In the genomic region with DNA sequence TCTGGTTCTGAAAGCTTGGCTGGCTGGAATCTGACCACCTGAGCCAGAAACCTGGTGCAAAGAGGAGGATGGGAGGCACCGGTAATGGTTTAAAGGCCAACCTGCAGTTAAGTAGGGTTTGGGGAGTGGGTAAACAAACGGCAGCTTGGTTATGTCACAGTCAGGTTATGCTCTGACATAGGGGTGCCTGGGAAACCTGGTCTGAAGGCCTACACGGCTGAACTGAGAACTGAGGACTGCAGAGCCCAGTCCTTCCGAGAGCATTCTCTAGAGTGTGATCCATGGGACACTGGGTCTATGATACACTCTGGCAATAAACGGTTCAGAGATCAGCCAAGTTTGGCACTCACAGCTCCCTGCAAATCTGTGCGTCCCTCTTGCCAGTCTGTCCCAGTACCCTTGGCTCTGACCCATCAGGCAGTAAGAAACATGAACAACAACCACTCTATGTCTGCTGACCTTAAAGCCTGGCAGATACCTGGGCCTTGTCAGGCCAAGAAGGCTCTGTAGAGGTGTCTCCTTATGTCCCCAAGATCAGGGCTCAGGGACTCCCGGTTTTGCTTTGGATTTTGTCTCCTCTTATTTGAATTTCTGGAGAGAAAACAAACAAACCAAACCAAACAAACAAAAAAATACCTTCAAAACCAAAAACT, we compare ENCODE assay signal across 8 mouse cellular contexts.
DNase-seq lines count a peak whose midpoint lies in the region; ATAC-seq lines count a peak whose summit lies in the region.

No protein-coding gene starts in this region.

- no peak for DNase-seq in kidney, postnatal 14 days
- DNase-seq in fibroblast of lung, adult 2 months (ENCODE audit: low read depth), result peak; percentile 6
- DNase-seq in retina, embryonic 14.5 days (ENCODE audit: low spot score), result no peak
- no peak for DNase-seq in adrenal gland, adult 2 months
- no peak for DNase-seq in thymus, postnatal 10 days (ENCODE audit: low spot score in 2 of 2)

- no peak overlapping the region for H3K9ac ChIP-seq in kidney, embryonic 14.5 days (ENCODE audit: low read depth, low read length)
- H3K9ac ChIP-seq in hindbrain, embryonic 16.5 days (ENCODE audit: low read depth, low read length), result peak overlapping the region; percentile 29
- no peak overlapping the region for H3K9ac ChIP-seq in midbrain, embryonic 15.5 days

- H3K4me2 ChIP-seq in kidney, embryonic 14.5 days (replicated peaks; ENCODE audit: low read depth, low read length), result peak overlapping the region; percentile 74
- H3K4me2 ChIP-seq in hindbrain, embryonic 16.5 days (ENCODE audit: low read length), result peak overlapping the region; percentile 54
- peak overlapping the region; percentile 57; the same call in 1 of the 2 replicates for H3K4me2 ChIP-seq in midbrain, embryonic 15.5 days

- H3K4me3 ChIP-seq in kidney, embryonic 14.5 days (ENCODE audit: low read length), result peak overlapping the region; percentile 53
- H3K4me3 ChIP-seq in hindbrain, embryonic 16.5 days (ENCODE audit: low read length), result peak overlapping the region; percentile 42
- H3K4me3 ChIP-seq in midbrain, embryonic 15.5 days, result peak overlapping the region; percentile 46; the same call in 1 of the 2 replicates

- H3K9me3 ChIP-seq in kidney, embryonic 14.5 days (ENCODE audit: control insufficient read depth, low read length), result no peaks in the 10 kb centered on the region
- no peaks in the 10 kb centered on the region for H3K9me3 ChIP-seq in hindbrain, embryonic 16.5 days (ENCODE audit: control insufficient read depth, low read length)
- no peaks in the 10 kb centered on the region for H3K9me3 ChIP-seq in midbrain, embryonic 15.5 days

- no peak overlapping the region for H3K27ac ChIP-seq in kidney, embryonic 14.5 days (ENCODE audit: low read depth, low read length)
- H3K27ac ChIP-seq in hindbrain, embryonic 16.5 days (ENCODE audit: low read depth, low read length), result peak overlapping the region; percentile 82
- peak overlapping the region; percentile 87 for H3K27ac ChIP-seq in midbrain, embryonic 15.5 days

- H3K27me3 ChIP-seq in kidney, embryonic 14.5 days (ENCODE audit: control insufficient read depth, insufficient read depth, low read length), result no peaks in the 10 kb centered on the region
- no peaks in the 10 kb centered on the region for H3K27me3 ChIP-seq in hindbrain, embryonic 16.5 days (replicated peaks; ENCODE audit: control insufficient read depth, insufficient read depth, low read length)
- H3K27me3 ChIP-seq in midbrain, embryonic 15.5 days (replicated peaks), result no peaks in the 10 kb centered on the region

- H3K36me3 ChIP-seq in kidney, embryonic 14.5 days (ENCODE audit: control insufficient read depth, insufficient read depth, low read length), result no peaks in the 10 kb centered on the region
- H3K36me3 ChIP-seq in hindbrain, embryonic 16.5 days (ENCODE audit: control insufficient read depth, insufficient read depth, low read length), result no peaks in the 10 kb centered on the region
- H3K36me3 ChIP-seq in midbrain, embryonic 15.5 days (replicated peaks), result no peaks in the 10 kb centered on the region

- peaks cover 5% of the 10 kb centered on the region; the same call in 1 of the 2 replicates for H3K4me1 ChIP-seq in kidney, embryonic 14.5 days (ENCODE audit: control insufficient read depth, insufficient read depth, low read length)
- peaks cover 18% of the 10 kb centered on the region for H3K4me1 ChIP-seq in hindbrain, embryonic 16.5 days (ENCODE audit: control insufficient read depth, insufficient read depth, low read depth, low read length)
- peaks cover 31% of the 10 kb centered on the region for H3K4me1 ChIP-seq in midbrain, embryonic 15.5 days

- peak; percentile 56; the same call in 1 of the 2 replicates for ATAC-seq in kidney, embryonic 14.5 days (ENCODE audit: low FRiP score, low TSS enrichment)
- peak; percentile 46 for ATAC-seq in hindbrain, embryonic 16.5 days
- peak; percentile 35 for ATAC-seq in midbrain, embryonic 15.5 days (replicated peaks)

- 32% methylated on average over 7 of the region's 7 CpGs for WGBS in kidney, embryonic 14.5 days
- 50% methylated on average over 7 of the region's 7 CpGs for WGBS in hindbrain, embryonic 16.5 days
- WGBS in midbrain, embryonic 15.5 days, result 54% methylated on average over 7 of the region's 7 CpGs
